Mouse (Mus musculus) liver, postnatal 0 days (tissue): ENCODE data around the gene Ccser1.

Experiments
- CTCF ChIP-seq: sonication (generic); IDR thresholded peaks from 2 replicates; pipeline ENCODE4 v1.5.1; 2016; ENCODE audit warnings: antibody characterized with exemption, low read depth
- EP300 ChIP-seq: IDR thresholded peaks from 2 replicates; pipeline ENCODE4 v1.6.1; 2016; ENCODE audit warnings: antibody characterized with exemption, low read depth, mild to moderate bottlenecking

DNA sequence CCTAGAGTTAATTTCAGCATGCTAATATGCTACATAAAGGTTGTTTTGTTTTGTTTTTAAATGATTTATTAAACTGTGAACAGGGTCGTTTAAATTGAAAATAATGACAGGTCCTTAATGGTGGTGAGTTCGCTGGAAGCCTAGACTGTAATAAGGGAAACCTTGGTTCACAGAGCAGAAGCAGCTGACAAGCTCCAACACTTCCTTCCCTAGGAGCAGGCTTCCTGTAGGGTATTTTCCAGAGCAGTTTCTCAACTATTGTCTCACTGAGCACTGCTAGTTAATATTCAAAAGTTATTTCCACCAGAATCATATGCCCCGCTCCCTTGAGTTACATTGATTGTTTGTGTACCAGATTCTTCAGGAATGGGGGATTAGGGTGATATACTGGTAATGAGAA is 93.3 kb downstream of the Ccser1 start:
- TF ChIP-seq CTCF: no peak
- TF ChIP-seq EP300: no peak
